Mouse (Mus musculus): ENCODE results near the gene Adgrd1. TPM values are rescaled to one million over a fixed set of nuclear protein-coding genes. Genes with fewer than 3 reads are reported as not detected.

The Adgrd1 gene
- polyA plus RNA-seq, 1 experiment from 2014 or later = 0.05 TPM

GRCm38 (mm10) chr5:129186926-129187325 is 90.4 kb downstream of the Adgrd1 start:
- ATAC-seq (ENCODE audit: low FRiP score) = no peak
- 86% methylated on average over 7 of the region's 7 CpGs for WGBS
- no peak overlapping the region for H3K4me2 ChIP-seq
- no peak overlapping the region for H3K9ac ChIP-seq
- 0 out of 2 replicates have a peak, but pooled peaks cover 7% of the 10 kb centered on the region for H3K27me3 ChIP-seq
- no peak overlapping the region for H3K27ac ChIP-seq
- H3K4me1 ChIP-seq = peaks cover 17% of the 10 kb centered on the region
- no peaks in the 10 kb centered on the region for H3K9me3 ChIP-seq
- H3K36me3 ChIP-seq (replicated peaks) = no peaks in the 10 kb centered on the region
- no peak overlapping the region for H3K4me3 ChIP-seq (replicated peaks)

DNA sequence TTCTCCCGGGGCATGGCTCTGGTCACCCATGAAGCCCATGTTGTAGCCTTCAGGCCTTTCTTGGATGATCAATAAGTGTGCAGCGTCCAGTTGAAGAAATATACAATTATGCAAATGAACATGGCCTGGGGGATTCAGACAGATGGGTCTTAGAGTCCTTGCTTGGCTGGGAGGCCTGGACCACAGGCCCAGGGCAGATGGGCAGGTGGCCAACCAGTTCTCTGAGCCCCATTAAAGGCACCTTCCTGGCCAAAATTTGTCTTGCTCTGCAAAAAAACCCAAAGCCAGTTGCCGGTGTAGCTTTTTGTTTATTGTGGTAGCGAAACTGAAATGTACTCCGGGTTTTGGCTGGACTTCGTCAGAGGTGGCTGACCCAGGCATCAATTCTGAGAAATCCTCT is 92.5 kb downstream of the Adgrd1 start:
- Histone ChIP-seq H3K4me1 (0 out of 2 replicates have a peak, but pooled peaks cover 6% of the 10 kb centered on the region), H3K9me3 (no peaks in the 10 kb centered on the region), H3K9ac (no peak overlapping the region), H3K4me3 (replicated peaks) (no peak overlapping the region), H3K4me2 (no peak overlapping the region), H3K27ac (no peak overlapping the region), H3K36me3 (replicated peaks) (no peaks in the 10 kb centered on the region), H3K27me3 (0 out of 2 replicates have a peak, but pooled peaks cover 3% of the 10 kb centered on the region)
- 86% methylated on average over 6 of the region's 6 CpGs for WGBS
- ATAC-seq (ENCODE audit: low FRiP score) = no peak

- H3K27ac ChIP-seq = no peak overlapping the region
- no peak overlapping the region for H3K4me3 ChIP-seq (replicated peaks)
- 0 out of 2 replicates have a peak, but pooled peaks cover 3% of the 10 kb centered on the region for H3K27me3 ChIP-seq
- H3K4me1 ChIP-seq = 0 out of 2 replicates have a peak, but pooled peaks cover 6% of the 10 kb centered on the region
- no peaks in the 10 kb centered on the region for H3K36me3 ChIP-seq (replicated peaks)
- H3K9me3 ChIP-seq = no peaks in the 10 kb centered on the region
- WGBS = 77% methylated on average over 7 of the region's 7 CpGs
- ATAC-seq (ENCODE audit: low FRiP score) = no peak
- H3K9ac ChIP-seq = no peak overlapping the region
- H3K4me2 ChIP-seq = no peak overlapping the region
Observed at GRCm38 (mm10) chr5:129190077-129190476, 93.5 kb downstream of the Adgrd1 start.

GRCm38 (mm10) chr5:129196501-129196900 is 100.0 kb downstream of the Adgrd1 start:
- WGBS = 59% methylated on average over 9 of the region's 9 CpGs
- H3K4me1 ChIP-seq = peaks cover 16% of the 10 kb centered on the region
- no peak overlapping the region for H3K4me3 ChIP-seq (replicated peaks)
- H3K9ac ChIP-seq = no peak overlapping the region
- no peak for ATAC-seq (ENCODE audit: low FRiP score)
- no peak overlapping the region for H3K4me2 ChIP-seq
- H3K36me3 ChIP-seq (replicated peaks) = no peaks in the 10 kb centered on the region
- no peaks in the 10 kb centered on the region for H3K27me3 ChIP-seq
- no peak overlapping the region for H3K27ac ChIP-seq
- H3K9me3 ChIP-seq = no peaks in the 10 kb centered on the region

DNA sequence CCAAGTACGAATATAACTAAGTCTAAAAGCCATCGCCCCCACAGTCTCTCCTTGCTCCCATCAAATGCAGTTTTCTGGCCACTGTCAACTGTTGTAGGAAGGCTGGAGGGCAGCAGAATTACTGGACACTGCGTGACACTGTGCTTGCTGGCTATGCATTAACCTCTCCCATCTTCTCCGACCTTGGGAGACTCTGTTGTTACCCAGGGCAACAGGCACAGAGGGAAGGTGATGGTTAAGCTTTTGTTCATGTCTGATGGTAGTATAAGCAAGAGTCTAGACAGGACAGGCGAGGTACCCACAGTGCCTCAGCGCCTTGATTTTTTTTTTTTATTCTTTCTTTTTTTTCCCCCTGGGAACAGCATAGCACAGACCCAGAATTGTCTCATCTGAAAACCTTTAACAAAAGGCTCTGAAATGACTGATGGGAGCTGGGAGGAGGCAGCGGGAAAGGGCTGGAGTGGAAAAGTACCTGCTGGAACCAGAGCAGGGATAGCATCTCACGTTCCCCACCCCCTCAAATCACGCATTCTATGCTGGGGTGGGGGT is 100.5 kb downstream of the Adgrd1 start:
- H3K27me3 ChIP-seq = no peaks in the 10 kb centered on the region
- H3K27ac ChIP-seq = no peak overlapping the region
- no peaks in the 10 kb centered on the region for H3K36me3 ChIP-seq (replicated peaks)
- H3K4me2 ChIP-seq = no peak overlapping the region
- ATAC-seq (ENCODE audit: low FRiP score) = no peak
- H3K4me1 ChIP-seq = peaks cover 16% of the 10 kb centered on the region
- H3K4me3 ChIP-seq (replicated peaks) = no peak overlapping the region
- H3K9me3 ChIP-seq = no peaks in the 10 kb centered on the region
- WGBS = 59% methylated on average over 9 of the region's 9 CpGs
- no peak overlapping the region for H3K9ac ChIP-seq

DNA sequence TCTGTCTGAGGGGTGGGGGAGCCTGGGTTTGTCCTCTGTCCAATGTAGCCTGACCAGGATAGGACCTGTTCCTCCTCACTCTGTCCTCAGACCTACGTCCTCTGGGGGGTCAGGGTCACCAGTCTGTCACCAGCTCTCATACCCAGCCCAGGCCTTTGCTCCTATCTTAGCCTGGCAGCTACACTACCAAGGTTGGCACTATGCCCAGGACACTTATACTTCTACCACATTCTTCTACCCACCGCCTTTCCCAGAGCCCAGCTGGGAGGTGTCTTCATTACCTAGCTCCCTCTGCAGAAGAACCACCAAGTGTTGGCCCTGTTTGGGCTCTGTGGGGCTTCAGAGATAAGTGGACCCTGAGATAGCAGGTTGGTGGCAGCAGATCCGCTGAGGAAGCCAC is 103.6 kb downstream of the Adgrd1 start:
- Histone ChIP-seq H3K27ac (no peak overlapping the region), H3K36me3 (replicated peaks) (no peaks in the 10 kb centered on the region), H3K4me1 (peaks cover 16% of the 10 kb centered on the region), H3K9ac (no peak overlapping the region), H3K9me3 (no peaks in the 10 kb centered on the region), H3K27me3 (no peaks in the 10 kb centered on the region), H3K4me3 (replicated peaks) (no peak overlapping the region), H3K4me2 (no peak overlapping the region)
- 87% methylated on average over 3 of the region's 3 CpGs for whole genome bisulfite sequencing
- ATAC-seq (ENCODE audit: low FRiP score) = no peak

DNA sequence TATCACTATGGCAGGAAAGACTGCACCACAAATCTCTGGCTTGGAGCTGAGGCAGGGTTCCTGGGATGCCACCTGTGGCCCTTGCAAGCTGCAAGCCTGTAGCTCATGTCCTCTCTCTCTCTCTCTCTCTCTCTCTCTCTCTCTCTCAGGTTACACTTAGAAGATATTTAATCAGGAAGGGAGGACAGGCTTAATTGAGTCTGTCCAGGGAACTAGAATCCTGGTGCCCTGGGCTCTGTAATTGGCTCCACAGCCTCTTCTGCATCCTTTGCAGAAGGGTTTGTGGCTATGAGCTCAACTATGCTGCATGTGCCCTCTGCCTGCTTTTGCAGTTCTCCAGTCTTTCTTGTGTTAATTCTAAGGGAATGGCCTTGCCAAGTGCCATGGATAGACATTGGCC is 111.7 kb downstream of the Adgrd1 start:
- Histone ChIP-seq H3K4me3 (replicated peaks) (no peak overlapping the region), H3K27ac (no peak overlapping the region), H3K4me2 (no peak overlapping the region), H3K9me3 (no peaks in the 10 kb centered on the region), H3K4me1 (peaks cover 9% of the 10 kb centered on the region), H3K27me3 (peaks cover 11% of the 10 kb centered on the region), H3K36me3 (replicated peaks) (no peaks in the 10 kb centered on the region), H3K9ac (no peak overlapping the region)
- no peak for ATAC-seq (ENCODE audit: low FRiP score)

DNA sequence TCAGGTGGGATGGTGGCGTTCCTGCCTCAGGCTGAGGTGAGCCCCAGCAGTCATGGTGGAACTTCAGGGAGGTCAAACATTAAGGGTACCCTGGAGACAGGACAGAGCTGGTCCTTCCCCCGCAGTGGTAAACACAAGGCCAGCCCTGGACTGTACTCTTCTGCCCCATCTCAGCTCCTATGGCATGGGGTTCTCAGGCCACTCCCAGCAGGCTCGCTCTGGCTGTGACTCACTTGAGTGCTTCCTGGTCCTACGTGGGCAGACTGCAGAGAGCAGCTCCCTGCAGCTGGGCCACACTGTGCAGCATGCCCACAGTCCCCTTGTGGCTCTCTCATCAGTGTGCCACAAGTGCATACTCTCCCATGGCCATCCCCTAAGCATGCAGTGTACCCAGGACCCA is 112.3 kb downstream of the Adgrd1 start:
- no peak overlapping the region for H3K27ac ChIP-seq
- 78% methylated on average over 4 of the region's 4 CpGs for WGBS
- no peak for ATAC-seq (ENCODE audit: low FRiP score)

GRCm38 (mm10) chr5:129211385-129212031 is 115.0 kb downstream of the Adgrd1 start:
- Histone ChIP-seq H3K4me1 (peaks cover 15% of the 10 kb centered on the region), H3K9me3 (0 out of 2 replicates have a peak, but pooled peaks cover 4% of the 10 kb centered on the region), H3K9ac (no peak overlapping the region), H3K27me3 (peaks cover 11% of the 10 kb centered on the region), H3K36me3 (replicated peaks) (no peaks in the 10 kb centered on the region), H3K4me3 (replicated peaks) (no peak overlapping the region), H3K27ac (no peak overlapping the region), H3K4me2 (no peak overlapping the region)
- no peak for ATAC-seq (ENCODE audit: low FRiP score)
- WGBS = 59% methylated on average over 14 of the region's 14 CpGs

More for the DNA sequence above, 112.3 kb downstream of the Adgrd1 start:
- H3K4me2 ChIP-seq = no peak overlapping the region
- peaks cover 10% of the 10 kb centered on the region for H3K4me1 ChIP-seq
- H3K36me3 ChIP-seq (replicated peaks) = no peaks in the 10 kb centered on the region
- no peak overlapping the region for H3K4me3 ChIP-seq (replicated peaks)
- H3K27me3 ChIP-seq = peaks cover 11% of the 10 kb centered on the region
- no peak overlapping the region for H3K9ac ChIP-seq
- H3K9me3 ChIP-seq = no peaks in the 10 kb centered on the region

- H3K27ac ChIP-seq = no peak overlapping the region
- peaks cover 34% of the 10 kb centered on the region for H3K4me1 ChIP-seq
- WGBS = 48% methylated on average over 9 of the region's 9 CpGs
- peak; percentile 71 for ATAC-seq (ENCODE audit: low FRiP score)
- H3K27me3 ChIP-seq = peaks cover 7% of the 10 kb centered on the region
- no peak overlapping the region for H3K4me3 ChIP-seq (replicated peaks)
- H3K9ac ChIP-seq = no peak overlapping the region
- 0 out of 2 replicates have a peak, but pooled peaks cover 4% of the 10 kb centered on the region for H3K9me3 ChIP-seq
- H3K4me2 ChIP-seq = no peak overlapping the region
- H3K36me3 ChIP-seq (replicated peaks) = no peaks in the 10 kb centered on the region
Observed at GRCm38 (mm10) chr5:129214023-129214422, 117.5 kb downstream of the Adgrd1 start.

DNA sequence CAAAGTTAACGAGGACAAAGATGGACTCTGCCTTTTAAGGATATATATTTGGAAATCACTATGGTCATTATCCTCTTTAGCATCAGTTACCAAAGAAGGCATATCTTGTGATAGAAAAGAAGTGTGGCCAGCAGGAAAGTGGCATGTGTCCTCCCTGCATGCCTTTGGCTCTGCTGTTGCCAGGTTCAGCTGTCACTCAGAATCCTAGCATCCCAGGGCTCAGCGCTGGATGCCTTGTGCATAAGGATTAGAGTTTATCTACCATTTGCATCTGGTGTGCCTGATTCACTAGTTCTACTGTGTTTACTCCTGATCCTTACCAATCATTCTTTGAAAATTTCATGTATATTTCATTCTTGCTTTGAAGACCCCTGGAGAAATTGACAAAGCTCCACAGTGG is 119.5 kb downstream of the Adgrd1 start:
- Histone ChIP-seq H3K4me3 (replicated peaks) (no peak overlapping the region), H3K27ac (no peak overlapping the region), H3K4me2 (no peak overlapping the region), H3K27me3 (peaks cover 3% of the 10 kb centered on the region; the same call in 1 of the 2 replicates), H3K9ac (no peak overlapping the region), H3K4me1 (peaks cover 33% of the 10 kb centered on the region), H3K9me3 (0 out of 2 replicates have a peak, but pooled peaks cover 4% of the 10 kb centered on the region), H3K36me3 (replicated peaks) (no peaks in the 10 kb centered on the region)
- 88% methylated on average over 2 of the region's 2 CpGs for WGBS
- ATAC-seq (ENCODE audit: low FRiP score) = no peak

DNA sequence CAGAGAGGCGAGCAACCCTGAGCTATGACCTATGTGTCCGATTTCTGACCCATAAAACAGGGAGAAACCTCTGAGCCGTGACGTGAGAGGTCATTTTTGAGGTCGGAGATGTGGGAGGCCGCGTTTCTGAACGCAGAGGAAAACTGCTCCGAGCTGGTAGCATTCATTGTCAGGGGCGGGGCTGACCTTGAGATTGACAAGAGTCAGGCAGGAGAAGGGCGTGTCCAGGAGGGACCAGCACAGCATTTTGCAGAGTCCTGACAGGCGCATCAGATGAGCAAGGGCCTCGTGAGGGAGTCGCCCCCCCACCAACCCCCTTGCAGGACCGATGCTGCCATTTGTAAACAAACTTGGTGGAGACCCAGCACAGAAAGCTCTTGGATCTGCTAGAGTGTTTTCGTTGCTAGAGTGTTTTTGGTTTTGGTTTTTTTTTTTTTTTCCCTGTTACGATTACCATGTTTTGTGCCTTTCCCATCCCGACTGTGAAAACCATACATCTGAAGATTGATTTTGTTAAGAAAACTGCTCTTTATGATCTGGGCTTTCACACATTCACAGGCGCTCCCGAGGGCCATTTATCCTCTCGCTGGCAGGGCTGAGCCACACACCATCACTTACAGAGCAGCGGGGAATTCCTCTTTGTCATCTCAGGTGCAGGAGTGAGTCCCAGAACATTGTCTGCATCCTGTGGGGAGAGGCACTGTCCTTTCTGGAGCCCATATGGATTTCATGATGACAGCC is 121.1 kb downstream of the Adgrd1 start:
- Histone ChIP-seq H3K27ac (peak overlapping the region; percentile 67), H3K9me3 (0 out of 2 replicates have a peak, but pooled peaks cover 4% of the 10 kb centered on the region), H3K27me3 (no peaks in the 10 kb centered on the region; the same call in 1 of the 2 replicates), H3K4me3 (replicated peaks) (no peak overlapping the region), H3K4me1 (peaks cover 25% of the 10 kb centered on the region), H3K9ac (no peak overlapping the region), H3K4me2 (peak overlapping the region; percentile 15), H3K36me3 (replicated peaks) (no peaks in the 10 kb centered on the region)
- WGBS = 15% methylated on average over 22 of the region's 22 CpGs
- ATAC-seq (ENCODE audit: low FRiP score) = no peak; the same call in 1 of the 2 replicates
